Mouse (Mus musculus): Measurements from ENCODE around the gene Zfp579.

Zfp579 gene

GRCm38 (mm10) chr7:4957361-4957760 lies 38.6 kb downstream of the Zfp579 start:
- DNase-seq (ENCODE audit: low read depth): no peak

- no peak for DNase-seq (ENCODE audit: low read depth)
Measured at GRCm38 (mm10) chr7:4953815-4954445, 42.0 kb downstream of the Zfp579 start.

- DNase-seq (ENCODE audit: low read depth): peak; percentile 47
Measured at GRCm38 (mm10) chr7:4950561-4951342, 45.2 kb downstream of the Zfp579 start.

GRCm38 (mm10) chr7:4948386-4948785 lies 47.6 kb downstream of the Zfp579 start:
- DNase-seq (ENCODE audit: low read depth): no peak

GRCm38 (mm10) chr7:4947855-4948254 lies 48.1 kb downstream of the Zfp579 start:
- DNase-seq (ENCODE audit: low read depth): peak; percentile 80

- peak; percentile 95 for DNase-seq (ENCODE audit: low read depth)
Measured at GRCm38 (mm10) chr7:4943223-4943815, 52.6 kb downstream of the Zfp579 start.

- DNase-seq (ENCODE audit: low read depth): no peak
Measured at GRCm38 (mm10) chr7:4942673-4943072, 53.3 kb downstream of the Zfp579 start.

GRCm38 (mm10) chr7:4940068-4940479 lies 55.9 kb downstream of the Zfp579 start:
- peak; percentile 91 for DNase-seq (ENCODE audit: low read depth)

- DNase-seq (ENCODE audit: low read depth): peak; percentile 80
Measured at GRCm38 (mm10) chr7:4938456-4938855, 57.5 kb downstream of the Zfp579 start.

GRCm38 (mm10) chr7:4937392-4937791 lies 58.6 kb downstream of the Zfp579 start:
- DNase-seq (ENCODE audit: low read depth): no peak

GRCm38 (mm10) chr7:4936832-4937231 lies 59.1 kb downstream of the Zfp579 start:
- no peak for DNase-seq (ENCODE audit: low read depth)

- peak; percentile 43 for DNase-seq (ENCODE audit: low read depth)
Measured at GRCm38 (mm10) chr7:4934160-4934914, 61.6 kb downstream of the Zfp579 start.

Data from NIH3T3 (cell line).